Mouse (Mus musculus) bone marrow macrophage, adult 2 months (primary cell): ENCODE results near the gene Ccdc157.
"Not testable (repeated sequence)": the region's sequence is repeated elsewhere in the genome, so short reads cannot be mapped to it uniquely, and the experiment has no call there.

ENCODE experiments used
- CTCF ChIP-seq: IDR thresholded peaks from 2 replicates; pipeline ENCODE4 v1.5.1; 2012; ENCODE audit warnings: low read depth, mild to moderate bottlenecking, low read length, moderate library complexity
- POLR2A ChIP-seq: IDR thresholded peaks from 2 replicates; pipeline ENCODE4 v1.6.1; 2012; ENCODE audit warnings: mild to moderate bottlenecking, low read depth, low read length, borderline replicate concordance

GRCm38 (mm10) chr11:4185480-4185879 is 25.4 kb upstream of the Ccdc157 start:
- TF ChIP-seq POLR2A, CTCF: not testable (repeated sequence)
